Mouse (Mus musculus) MEL (cell line): ENCODE measurements around the gene 4931409K22Rik. TPM values are rescaled to one million over a fixed set of nuclear protein-coding genes. Genes with fewer than 3 reads are reported as not detected.

Experiments used
- DNase-seq: peaks from one replicate; pipeline ENCODE4 v3.0.0; 2011; ENCODE audit warnings: low read depth, low spot score
- H3K27ac ChIP-seq: 2 replicates; pipeline ENCODE4 v1.5.1; 2012; ENCODE audit warnings: low read depth, mild to moderate bottlenecking, control low read depth, low read length, moderate library complexity; ENCODE audit not compliant: control insufficient read depth
- H3K27me3 ChIP-seq, 2 experiments: fragments of 150-350 bp in 1 of 2; sonication (generic) in 1 of 2; 2 replicates each; pipeline ENCODE4 v1.6.1; 2012; ENCODE audit warnings: low read length in 2 of 2, mild to moderate bottlenecking in 2 of 2, improper control_type of control experiment in 1 of 2, moderate library complexity in 1 of 2; ENCODE audit not compliant: insufficient read depth in 2 of 2, control insufficient read depth in 1 of 2
- H3K36me3 ChIP-seq, 2 experiments: 2 replicates each; pipeline ENCODE4 v1.6.1; 2012 to 2014; ENCODE audit warnings: low read length in 2 of 2, improper control_type of control experiment in 1 of 2, inconsistent platforms in 1 of 2, mild to moderate bottlenecking in 1 of 2; ENCODE audit not compliant: insufficient read depth in 2 of 2, control insufficient read depth in 1 of 2
- H3K4me1 ChIP-seq, 2 experiments: fragments of 150-350 bp in 1 of 2; sonication (generic) in 1 of 2; 2 replicates each; pipeline ENCODE4 v1.6.1; 2012; ENCODE audit warnings: low read length in 2 of 2, improper control_type of control experiment in 1 of 2, mild to moderate bottlenecking in 1 of 2; ENCODE audit not compliant: insufficient read depth in 2 of 2, control insufficient read depth in 1 of 2
- H3K4me3 ChIP-seq, 2 experiments: fragments of 150-350 bp in 1 of 2; sonication (generic) in 1 of 2; 2 replicates each; pipeline ENCODE4 v1.5.1; 2012; ENCODE audit warnings: low read depth in 2 of 2, low read length in 2 of 2, mild to moderate bottlenecking in 2 of 2, moderate library complexity in 2 of 2, control low read depth in 1 of 2, improper control_type of control experiment in 1 of 2; ENCODE audit not compliant: control insufficient read depth in 1 of 2, insufficient read depth in 1 of 2
- H3K79me2 ChIP-seq: 2 replicates; pipeline ENCODE4 v1.6.1; 2012; ENCODE audit warnings: mild to moderate bottlenecking, low read length, moderate library complexity; ENCODE audit not compliant: control insufficient read depth, poor library complexity, insufficient read depth
- H3K9ac ChIP-seq: 2 replicates; pipeline ENCODE4 v1.6.1; 2012; ENCODE audit warnings: low read depth, mild to moderate bottlenecking, control low read depth, low read length, moderate library complexity; ENCODE audit not compliant: control insufficient read depth, poor library complexity, severe bottlenecking
- H3K9me3 ChIP-seq: fragments of 150-350 bp; sonication (generic); replicated peaks from 2 replicates; pipeline ENCODE4 v1.6.1; 2012; ENCODE audit warnings: mild to moderate bottlenecking, low read length, improper control_type of control experiment, moderate library complexity; ENCODE audit not compliant: insufficient read depth
- CTCF ChIP-seq, 3 experiments: IDR thresholded peaks in 2 of 3; conservative IDR thresholded peaks in 1 of 3; 2 replicates each; pipeline ENCODE4 v1.5.1; 2011 to 2012; ENCODE audit warnings: low read length in 3 of 3, low read depth in 2 of 3, mild to moderate bottlenecking in 2 of 3, improper control_type of control experiment in 1 of 3, inconsistent platforms in 1 of 3, mixed read lengths in 1 of 3, moderate library complexity in 1 of 3; ENCODE audit not compliant: control insufficient read depth in 1 of 3, insufficient read depth in 1 of 3, poor library complexity in 1 of 3, severe bottlenecking in 1 of 3
- EP300 ChIP-seq, 2 experiments: IDR thresholded peaks; 2 replicates each; pipeline ENCODE4 v1.6.1; 2011; ENCODE audit warnings: improper control_type of control experiment in 2 of 2, low read length in 2 of 2, low read depth in 1 of 2, mild to moderate bottlenecking in 1 of 2
- ETS1 ChIP-seq: IDR thresholded peaks from 2 replicates; pipeline ENCODE4 v1.6.1; 2012; ENCODE audit warnings: low read depth, mild to moderate bottlenecking, inconsistent platforms, low read length, improper control_type of control experiment, moderate library complexity
- GABPA ChIP-seq: IDR thresholded peaks from 2 replicates; pipeline ENCODE4 v1.6.1; 2012; ENCODE audit warnings: low read depth, mild to moderate bottlenecking, inconsistent platforms, low read length, improper control_type of control experiment, moderate library complexity
- GATA1 ChIP-seq: IDR thresholded peaks from 2 replicates; pipeline ENCODE4 v1.6.1; 2011; ENCODE audit warnings: low read depth, low read length, improper control_type of control experiment
- HCFC1 ChIP-seq: IDR thresholded peaks from 2 replicates; pipeline ENCODE4 v1.6.1; 2012; ENCODE audit warnings: low read depth, mild to moderate bottlenecking, inconsistent platforms, low read length, improper control_type of control experiment, moderate library complexity
- KAT2A ChIP-seq: conservative IDR thresholded peaks from 2 replicates; pipeline ENCODE4 v1.6.1; 2012; ENCODE audit warnings: low read depth, low read length, improper control_type of control experiment, inconsistent platforms
- MAZ ChIP-seq: IDR thresholded peaks from 2 replicates; pipeline ENCODE4 v1.6.1; 2012; ENCODE audit warnings: low read depth, mild to moderate bottlenecking, inconsistent platforms, low read length, improper control_type of control experiment
- NELFE ChIP-seq: IDR thresholded peaks from 2 replicates; pipeline ENCODE4 v1.6.1; 2011; ENCODE audit warnings: low read depth, low read length, improper control_type of control experiment
- NRF1 ChIP-seq: IDR thresholded peaks from 2 replicates; pipeline ENCODE4 v1.6.1; 2014; ENCODE audit warnings: low read depth, mild to moderate bottlenecking, inconsistent platforms, low read length, improper control_type of control experiment, moderate library complexity; ENCODE audit not compliant: poor library complexity, insufficient read depth, severe bottlenecking
- RAD21 ChIP-seq: IDR thresholded peaks from 2 replicates; pipeline ENCODE4 v1.6.1; 2011; ENCODE audit warnings: mild to moderate bottlenecking, low read depth, low read length, improper control_type of control experiment
- RCOR1 ChIP-seq: IDR thresholded peaks from 2 replicates; pipeline ENCODE4 v1.6.1; 2012; ENCODE audit warnings: low read depth, mild to moderate bottlenecking, inconsistent platforms, low read length, improper control_type of control experiment
- SIN3A ChIP-seq: IDR thresholded peaks from 2 replicates; pipeline ENCODE4 v1.6.1; 2012; ENCODE audit warnings: low read length, improper control_type of control experiment, inconsistent platforms
- TAL1 ChIP-seq: IDR thresholded peaks from 2 replicates; pipeline ENCODE4 v1.6.1; 2012; ENCODE audit warnings: mild to moderate bottlenecking, inconsistent platforms, low read length, moderate library complexity, mixed read lengths
- TBP ChIP-seq: IDR thresholded peaks from 2 replicates; pipeline ENCODE4 v1.8.0; 2011; ENCODE audit warnings: low read depth, low read length, improper control_type of control experiment
- TCF12 ChIP-seq: IDR thresholded peaks from 2 replicates; pipeline ENCODE4 v1.6.1; 2014; ENCODE audit warnings: low read depth, mild to moderate bottlenecking, inconsistent platforms, low read length, improper control_type of control experiment, moderate library complexity
- USF1 ChIP-seq: IDR thresholded peaks from 2 replicates; pipeline ENCODE4 v1.6.1; 2014; ENCODE audit warnings: low read depth, mild to moderate bottlenecking, inconsistent platforms, low read length, improper control_type of control experiment, moderate library complexity
- USF2 ChIP-seq, 2 experiments: IDR thresholded peaks; 2 replicates each; pipeline ENCODE4 v1.6.1; 2011 to 2012; ENCODE audit warnings: improper control_type of control experiment in 2 of 2, low read length in 2 of 2, borderline replicate concordance in 1 of 2, inconsistent platforms in 1 of 2, low read depth in 1 of 2, mild to moderate bottlenecking in 1 of 2; ENCODE audit not compliant: insufficient read depth in 1 of 2
- polyA plus RNA-seq, 2 experiments: library from polyadenylated mRNA; stranded (reverse) in 1 of 2; unstranded in 1 of 2; fragments of >175 nt in 1 of 2; fragments of >200 nt in 1 of 2; gene quantifications; 2 replicates each; pipeline versions ENCODE4 v1.2.1 to v1.2.4; 2012; ENCODE audit warnings: low replicate concordance in 2 of 2, low read depth in 1 of 2; ENCODE audit not compliant: insufficient read length in 2 of 2, insufficient read depth in 1 of 2, missing spikeins in 1 of 2
- total RNA-seq: library from RNA; depleted of rRNA; stranded (reverse); fragments of 300-350 nt; gene quantifications from 2 replicates; pipeline ENCODE4 v1.2.3, GENCODE M21; 2012

The 4931409K22Rik gene
- total and polyA plus RNA-seq, 3 experiments = not detected

GRCm38 (mm10) chr5:24524522-24524921 lies 32.1 kb downstream of the 4931409K22Rik start:
- H3K9ac ChIP-seq = no peak overlapping the region

GRCm38 (mm10) chr5:24523806-24524205 lies 32.8 kb downstream of the 4931409K22Rik start:
- Histone ChIP-seq H3K4me3 (no peak overlapping the region), H3K4me1 (peaks cover 3 to 10% of the 10 kb centered on the region in 2 experiments; a peak in 3 of 4 replicates), H3K27ac (no peak overlapping the region), H3K79me2 (no peaks in the 10 kb centered on the region), H3K9ac (no peak overlapping the region), H3K36me3 (peaks cover 0 to 9% of the 10 kb centered on the region in 2 experiments; a peak in 2 of 4 replicates), H3K9me3 (no peaks in the 10 kb centered on the region), H3K27me3 (peaks cover 15 to 31% of the 10 kb centered on the region in 2 experiments)
- TF ChIP-seq TBP (no peak), USF2 (IDR thresholded peaks at IDR 0.05; ENCODE audit: borderline replicate concordance in 1 of 2, insufficient read depth in 1 of 2, low read depth in 1 of 2, low read length in 2 of 2) (no peak), GATA1 (no peak), TAL1 (no peak), GABPA (no peak), ETS1 (no peak), USF1 (no peak)
- no peak for DNase-seq

More at GRCm38 (mm10) chr5:24524522-24524921, 32.1 kb downstream of the 4931409K22Rik start:
- Histone ChIP-seq H3K36me3 (peaks cover 0 to 11% of the 10 kb centered on the region in 2 experiments; a peak in 2 of 4 replicates), H3K9me3 (no peaks in the 10 kb centered on the region), H3K27ac (no peak overlapping the region), H3K79me2 (no peaks in the 10 kb centered on the region), H3K4me3 (no peak overlapping the region), H3K4me1 (peaks cover 3 to 15% of the 10 kb centered on the region in 2 experiments; a peak in 3 of 4 replicates), H3K27me3 (peaks cover 12 to 26% of the 10 kb centered on the region in 2 experiments)
- TF ChIP-seq KAT2A (no peak), TCF12 (no peak), RCOR1 (no peak), HCFC1 (no peak), USF1 (no peak), MAZ (no peak), EP300 (IDR thresholded peaks at IDR 0.05; ENCODE audit: low read depth in 1 of 2, low read length in 2 of 2) (no peak), CTCF (IDR thresholded peaks at IDR 0.05 in 2 of 3, conservative IDR thresholded peaks at IDR 0.05 in 1 of 3; ENCODE audit: control insufficient read depth in 1 of 3, insufficient read depth in 1 of 3, low read depth in 2 of 3, low read length in 3 of 3, poor library complexity in 1 of 3, severe bottlenecking in 1 of 3) (no peak), TAL1 (no peak), NELFE (no peak), RAD21 (no peak), NRF1 (no peak), SIN3A (no peak)
- DNase-seq = no peak
